Mouse (Mus musculus) forebrain, embryonic 14.5 days (tissue): ENCODE data around the gene Focad. TPM values are rescaled to one million over a fixed set of nuclear protein-coding genes. Genes with fewer than 3 reads are reported as not detected.

Experiments used
- ATAC-seq: fragments of 200-750 bp; cut with Nextera tagmentation; 2 replicates; pipeline ENCODE4 v1.8.0; 2017; ENCODE audit warnings: mild to moderate bottlenecking, moderate library complexity
- DNase-seq: peaks from one replicate; pipeline ENCODE4 v3.0.0-alpha.2; 2015; ENCODE audit warnings: low spot score
- H3K27ac ChIP-seq: fragments of 300-500 bp; sonication (generic); 2 replicates; pipeline ENCODE4 v1.5.1; 2014; ENCODE audit warnings: low read depth, mild to moderate bottlenecking, control low read depth, low read length, moderate library complexity
- H3K27me3 ChIP-seq: fragments of 300-500 bp; sonication (generic); replicated peaks from 2 replicates; pipeline ENCODE4 v1.6.1; 2014; ENCODE audit warnings: low read length, control low read depth, mixed read lengths; ENCODE audit not compliant: control insufficient read depth, insufficient read depth
- H3K36me3 ChIP-seq: fragments of 300-500 bp; sonication (generic); 2 replicates; pipeline ENCODE4 v1.6.1; 2014; ENCODE audit warnings: low read length, control low read depth; ENCODE audit not compliant: control insufficient read depth, insufficient read depth
- H3K4me1 ChIP-seq: fragments of 300-500 bp; sonication (generic); 2 replicates; pipeline ENCODE4 v1.6.1; 2014; ENCODE audit warnings: antibody characterized with exemption, low read length, control low read depth; ENCODE audit not compliant: control insufficient read depth, insufficient read depth
- H3K4me2 ChIP-seq: fragments of 300-500 bp; sonication (generic); 2 replicates; pipeline ENCODE4 v1.6.1; 2014; ENCODE audit warnings: mild to moderate bottlenecking, control low read depth, low read length
- H3K4me3 ChIP-seq: fragments of 300-500 bp; sonication (generic); 2 replicates; pipeline ENCODE4 v1.5.1; 2014; ENCODE audit warnings: low read depth, low read length, control low read depth
- H3K9ac ChIP-seq: fragments of 300-500 bp; sonication (generic); 2 replicates; pipeline ENCODE4 v1.6.1; 2014; ENCODE audit warnings: mild to moderate bottlenecking, low read length, control low read depth, moderate library complexity
- H3K9me3 ChIP-seq: fragments of 300-500 bp; sonication (generic); replicated peaks from 2 replicates; pipeline ENCODE4 v1.6.1; 2016; ENCODE audit warnings: low read length, control low read depth, mixed read lengths; ENCODE audit not compliant: control insufficient read depth
- whole genome bisulfite sequencing: fragments of 180-500 bp; shearing (Covaris S2); extraction: QIAGEN DNeasy Blood & Tissue Kit; methylation state at CpG from one replicate; pipeline ENCODE4 v1.1.7; 2014; 5-methylcytosine and 5-hydroxymethylcytosine counted together
- microRNA counts: library from miRNA; unstranded; fragments of <30 nt; microRNA quantifications from one replicate; lab custom pipeline; 2016
- microRNA-seq: library from miRNA; unstranded; fragments of <30 nt; microRNA quantifications from one replicate; pipeline ENCODE4, GENCODE M21; 2016
- polyA plus RNA-seq: library from polyadenylated mRNA; unstranded; fragments of >200 nt; fragmentation: Nextera tagmentation; extraction: Ambion mirVana; gene quantifications from 2 replicates; pipeline ENCODE4 v1.2.1, GENCODE M21; 2014

Gene Focad
- polyA plus RNA-seq, 1 experiment from 2014 or later, result 20.1 TPM

DNA sequence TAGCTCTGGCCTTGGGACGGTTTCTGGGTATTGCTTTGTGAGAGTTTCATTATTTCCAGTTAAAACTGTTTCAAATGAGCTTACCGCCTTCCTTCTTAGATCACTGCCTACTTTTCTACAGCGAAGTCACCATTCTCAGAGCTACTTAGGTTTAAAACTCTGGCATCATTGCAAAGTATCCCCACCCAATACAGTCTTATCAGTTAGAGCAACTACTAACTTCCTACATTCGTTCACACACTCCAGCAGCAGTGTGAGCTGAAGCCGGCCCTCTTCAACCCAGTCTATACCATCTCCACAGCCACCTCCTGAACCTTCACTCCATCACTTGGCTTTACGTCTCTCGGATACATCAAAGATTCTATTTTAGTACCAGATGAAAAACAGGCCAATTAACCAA is 346.4 kb downstream of the Focad start:
- DNase-seq, result no peak
- H3K9ac ChIP-seq, result no peak overlapping the region
- WGBS, result 89% methylated on average over 7 of the region's 7 CpGs
- no peak overlapping the region for H3K27ac ChIP-seq
- no peak overlapping the region for H3K4me2 ChIP-seq
- H3K9me3 ChIP-seq, result no peaks in the 10 kb centered on the region
- H3K4me1 ChIP-seq, result peaks cover 7% of the 10 kb centered on the region; the same call in 1 of the 2 replicates
- no peaks in the 10 kb centered on the region for H3K27me3 ChIP-seq
- no peak for ATAC-seq
- no peak overlapping the region for H3K4me3 ChIP-seq
- no peaks in the 10 kb centered on the region for H3K36me3 ChIP-seq

DNA sequence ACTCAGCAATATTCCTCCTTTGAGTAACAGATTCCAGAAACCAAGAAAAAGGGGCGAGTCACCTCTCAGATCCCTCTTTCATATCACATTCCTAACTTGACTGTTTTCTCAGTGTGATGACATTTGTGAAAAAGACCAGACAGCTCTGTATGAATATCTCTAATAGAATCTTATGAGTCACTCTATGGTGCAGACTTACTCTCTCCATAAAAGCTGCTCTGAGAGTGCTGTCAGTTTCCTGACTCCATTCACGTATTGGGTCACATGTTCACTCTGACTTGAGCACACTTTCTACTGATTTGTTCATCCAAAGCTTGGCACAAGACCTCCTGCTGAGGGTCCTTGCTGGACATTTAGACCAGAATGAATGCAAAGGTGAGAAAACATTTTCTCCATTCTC is 354.5 kb downstream of the Focad start:
- WGBS, result 84% methylated on average over 2 of the region's 2 CpGs
- ATAC-seq, result no peak

GRCm38 (mm10) chr4:88450087-88450765 is 355.8 kb downstream of the Focad start:
- no peaks in the 10 kb centered on the region for H3K27me3 ChIP-seq
- ATAC-seq, result no peak
- 83% methylated on average over 1 of the region's 1 CpGs for WGBS
- no peak for DNase-seq
- no peak overlapping the region for H3K9ac ChIP-seq
- no peak overlapping the region for H3K4me3 ChIP-seq
- H3K4me2 ChIP-seq, result no peak overlapping the region
- no peak overlapping the region for H3K27ac ChIP-seq
- no peaks in the 10 kb centered on the region for H3K9me3 ChIP-seq
- no peaks in the 10 kb centered on the region for H3K4me1 ChIP-seq
- no peaks in the 10 kb centered on the region for H3K36me3 ChIP-seq

More for the DNA sequence above, 354.5 kb downstream of the Focad start:
- Histone ChIP-seq H3K36me3 (no peaks in the 10 kb centered on the region), H3K4me2 (no peak overlapping the region), H3K27me3 (no peaks in the 10 kb centered on the region), H3K4me1 (no peaks in the 10 kb centered on the region), H3K4me3 (no peak overlapping the region), H3K9ac (no peak overlapping the region), H3K9me3 (no peaks in the 10 kb centered on the region), H3K27ac (no peak overlapping the region)
- DNase-seq, result no peak

GRCm38 (mm10) chr4:88458093-88458492 is 363.7 kb downstream of the Focad start:
- H3K9ac ChIP-seq, result no peak overlapping the region
- no peak overlapping the region for H3K4me3 ChIP-seq
- H3K27ac ChIP-seq, result no peak overlapping the region
- DNase-seq, result no peak
- H3K9me3 ChIP-seq, result no peaks in the 10 kb centered on the region
- no peaks in the 10 kb centered on the region for H3K36me3 ChIP-seq
- H3K4me1 ChIP-seq, result no peaks in the 10 kb centered on the region
- H3K4me2 ChIP-seq, result no peak overlapping the region
- no peaks in the 10 kb centered on the region for H3K27me3 ChIP-seq
- WGBS, result 88% methylated on average over 1 of the region's 1 CpGs
- no peak for ATAC-seq

DNA sequence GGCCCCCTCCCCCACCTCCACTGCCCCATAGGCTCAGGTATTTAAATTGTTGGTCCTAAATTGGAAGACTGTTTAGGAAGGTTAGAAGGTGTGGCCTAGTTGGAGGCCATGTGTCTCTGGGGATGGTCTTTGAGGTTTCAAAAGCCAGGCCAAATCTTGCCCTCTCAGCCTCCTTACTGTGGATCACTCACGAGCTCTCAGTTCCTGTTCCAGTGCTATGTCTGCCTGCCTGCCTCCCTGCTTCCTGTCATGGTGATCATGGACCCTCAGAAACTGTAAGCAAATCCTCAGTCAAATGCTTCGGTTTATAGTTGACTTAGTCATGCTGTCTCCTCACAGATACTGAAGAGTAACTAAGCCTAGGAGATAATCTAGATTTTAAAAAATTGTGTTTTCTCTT is 364.2 kb downstream of the Focad start:
- H3K36me3 ChIP-seq, result no peaks in the 10 kb centered on the region

More for the DNA sequence above, 364.2 kb downstream of the Focad start:
- no peaks in the 10 kb centered on the region for H3K4me1 ChIP-seq
- no peaks in the 10 kb centered on the region for H3K27me3 ChIP-seq
- DNase-seq (no peak), ATAC-seq (no peak)
- H3K27ac ChIP-seq, result no peak overlapping the region
- 82% methylated on average over 2 of the region's 2 CpGs for WGBS
- no peaks in the 10 kb centered on the region for H3K9me3 ChIP-seq
- no peak overlapping the region for H3K4me2 ChIP-seq
- no peak overlapping the region for H3K4me3 ChIP-seq
- no peak overlapping the region for H3K9ac ChIP-seq

MicroRNAs encoded within 50 kb of the gene (microRNA counts, 519-probe panel; counts per million panel counts)
- not detected for microRNA mmu-miR-491 (lab: Ali Mortazavi, UCI)

Small RNA genes within 50 kb of the gene (microRNA-seq; reads per million reads assigned to microRNA genes)
- 2.1 reads per million, percentile 12 among the genes with 10 or more reads in this experiment for gene Mir491

Other genes starting within 250 kb of the Focad start
- 95.2 and 108 TPM in 2 replicates for gene Mllt3, start 61.3 kb upstream of the Focad start, polyA plus RNA-seq